Mouse (Mus musculus): ENCODE data around the gene Nckap5l.

Nckap5l gene

DNA sequence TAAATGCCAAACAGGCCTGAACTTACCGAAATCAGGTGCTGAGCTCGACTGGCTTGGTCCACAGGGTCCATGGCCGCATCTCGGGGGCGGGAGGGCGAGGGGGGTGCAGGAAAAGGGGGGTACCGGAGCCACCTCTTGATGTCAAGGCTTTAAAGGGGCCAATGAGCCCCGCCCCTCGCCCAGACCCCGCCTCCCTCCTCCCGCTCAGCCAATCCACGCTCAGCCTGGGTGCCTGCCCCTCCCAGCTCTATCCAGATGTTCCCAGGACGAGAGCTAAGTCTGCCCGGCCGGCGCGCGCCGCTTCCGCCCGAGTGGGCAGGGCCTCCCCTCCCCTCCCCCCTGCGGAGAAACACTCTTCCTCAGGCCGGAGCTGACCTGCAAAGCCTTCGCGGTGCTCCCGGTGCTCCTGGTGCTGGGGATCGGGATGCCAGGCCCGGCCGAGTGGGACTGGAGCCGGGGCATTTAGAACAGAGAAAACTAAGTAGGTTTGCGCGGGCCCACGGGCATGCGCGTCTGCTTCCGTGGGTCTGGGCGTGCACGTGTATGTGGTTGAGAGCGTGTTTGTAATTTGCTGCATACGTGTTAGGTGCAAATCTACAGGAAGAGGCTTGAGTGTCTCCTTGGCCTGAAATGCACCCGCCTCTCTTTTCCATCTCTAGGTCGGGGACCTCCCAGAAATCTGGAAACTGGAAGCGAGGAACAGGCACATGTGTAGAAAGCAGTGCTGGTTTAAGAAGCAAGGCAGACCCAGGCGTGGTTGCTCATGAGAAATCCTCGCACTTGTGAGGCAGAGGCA is at the start of gene Nckap5l:
Nckap5l (minus strand) TSS at position 143 of the 796 bp plus-strand sequence.
- in situ Hi-C loops (cut with MseI, MboI): no loop called here

DNA sequence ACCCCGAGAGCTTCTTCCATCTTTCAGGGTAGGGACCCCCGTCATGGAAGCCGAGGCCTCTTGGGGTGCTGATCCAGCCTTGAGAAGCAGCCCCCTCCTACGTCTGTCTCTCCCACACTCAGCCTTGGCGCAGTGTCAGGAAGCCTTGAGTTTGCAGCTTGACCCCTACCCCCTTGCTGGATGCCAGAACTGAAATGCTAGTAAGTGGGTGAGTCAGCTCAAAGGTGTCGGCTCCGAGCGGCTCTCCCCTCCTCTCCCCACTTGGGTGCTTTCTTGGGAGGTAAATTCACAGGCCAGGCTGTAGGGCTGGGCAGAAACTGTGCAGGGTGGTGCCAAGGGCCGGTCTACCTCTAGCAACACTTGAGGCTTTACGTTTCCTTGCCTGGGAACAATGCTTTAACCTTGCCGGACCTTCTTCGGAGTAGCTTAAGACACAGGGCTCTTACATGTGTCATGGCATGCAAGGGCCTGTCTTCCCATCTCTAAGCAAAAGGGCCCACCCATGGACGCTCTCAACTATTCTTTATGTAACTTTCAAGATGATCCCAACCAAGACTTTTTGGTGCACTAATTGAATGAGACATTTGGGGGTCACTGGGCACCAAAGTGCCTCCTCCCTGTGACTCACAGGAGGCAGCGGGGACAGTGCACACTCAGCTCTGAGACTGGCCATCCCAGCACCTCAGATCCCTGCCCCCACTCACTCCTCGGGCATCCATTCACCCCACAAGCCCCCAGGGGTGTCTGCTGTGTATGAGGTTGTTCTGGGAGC is 48.0 kb upstream of the Nckap5l start:
- in situ Hi-C loops (cut with MseI, MboI): no loop called here

DNA sequence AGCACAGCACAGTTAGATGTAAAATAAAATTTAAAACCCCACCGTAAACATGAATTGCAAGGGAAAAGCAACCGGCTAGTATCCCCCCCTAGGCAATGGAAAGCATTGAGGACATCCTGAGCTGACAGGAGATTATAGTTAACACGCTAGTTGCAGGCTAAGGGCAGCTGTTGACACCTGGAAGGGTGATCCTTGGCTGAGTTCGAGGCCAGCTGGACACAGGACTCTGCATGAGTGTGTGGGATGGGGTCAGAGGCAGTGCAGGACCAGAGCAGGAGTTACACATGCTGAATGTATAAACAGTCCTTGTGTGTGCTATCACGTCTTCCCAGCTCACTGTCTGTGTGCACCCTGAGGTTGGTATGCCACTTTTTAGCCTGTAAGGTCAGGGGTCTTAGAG is 45.7 kb upstream of the Nckap5l start:
- in situ Hi-C loops (cut with MseI, MboI): loop anchor here in 1 of 2 experiments (5.0 kb wide), 1 partner anchor 84 kb away; no protein-coding TSS in a partner anchor

DNA sequence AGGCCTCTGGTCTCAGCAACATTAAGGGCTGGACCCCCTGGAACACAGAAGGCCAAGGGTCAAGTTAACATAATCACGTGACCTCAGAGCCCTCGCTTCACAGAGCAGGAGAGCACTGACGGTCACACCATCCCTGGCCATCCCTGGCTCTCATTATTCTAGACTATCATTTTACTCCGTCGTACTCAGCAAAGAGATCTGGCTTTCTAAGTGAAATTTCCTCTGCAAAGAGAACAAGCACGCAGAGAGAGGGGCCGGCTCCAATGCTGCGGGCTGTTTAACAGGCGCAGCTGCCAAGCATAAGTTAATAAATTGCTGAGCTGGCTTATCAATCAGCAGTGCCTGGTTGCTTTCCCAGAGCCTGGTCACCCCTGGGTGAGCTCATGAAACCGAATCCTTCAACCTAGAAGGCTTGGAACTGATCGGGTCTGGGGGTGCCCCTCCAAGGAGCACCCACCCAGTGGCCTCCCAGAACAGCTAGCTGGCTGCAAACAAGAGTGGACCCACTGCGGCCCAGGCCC is 44.8 kb upstream of the Nckap5l start:
- in situ Hi-C loops (cut with MseI, MboI): loop anchor here in 1 of 2 experiments (5.0 kb wide), 1 partner anchor 85 kb away; no protein-coding TSS in a partner anchor

DNA sequence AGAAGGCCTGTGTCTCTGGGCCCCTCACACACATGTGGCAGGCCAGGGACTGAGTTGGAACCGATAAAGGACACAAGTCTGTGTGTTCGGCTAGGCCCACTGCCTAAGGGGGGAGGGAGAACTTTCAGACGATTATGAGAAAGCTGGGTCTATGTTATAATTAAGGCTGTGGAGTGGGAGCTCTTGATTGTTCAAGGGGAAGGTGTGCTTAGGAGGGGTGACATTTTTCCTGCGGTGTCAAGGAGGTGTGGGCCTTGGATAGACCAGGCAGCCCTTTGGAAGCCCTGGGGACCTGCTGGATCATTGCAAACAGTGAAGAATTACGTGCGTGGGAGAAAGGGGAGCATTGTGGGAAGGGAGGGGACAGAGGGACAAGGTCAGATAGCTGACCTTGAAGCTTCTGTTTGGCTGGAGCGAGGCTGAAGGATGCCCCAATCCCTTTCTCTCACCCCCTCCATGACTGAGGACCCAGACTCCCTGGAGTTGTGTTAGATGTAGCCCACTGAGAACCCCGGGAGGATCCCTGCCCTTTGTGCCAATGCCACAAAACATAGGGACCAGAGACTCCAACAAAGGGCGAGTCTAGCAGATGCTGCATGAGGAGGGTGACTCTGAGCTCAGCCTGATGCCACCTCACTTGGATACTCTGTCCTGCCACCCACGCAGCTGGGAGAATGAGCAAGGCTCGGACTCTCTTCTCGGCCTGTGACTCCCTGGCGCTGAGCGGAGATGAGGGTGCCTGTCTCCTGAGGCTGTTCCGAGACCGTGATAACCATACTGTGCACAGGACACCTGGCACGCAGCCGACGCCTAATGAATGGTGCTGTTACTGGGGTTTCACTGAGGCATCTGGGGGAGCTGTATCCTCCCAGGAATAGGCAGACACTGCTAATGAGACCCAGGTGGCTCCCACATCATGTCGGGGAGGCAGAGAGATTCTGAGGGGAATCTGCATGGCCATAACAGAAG is 44.0 kb upstream of the Nckap5l start:
- in situ Hi-C loops (cut with MseI, MboI): loop anchor here in 1 of 2 experiments (5.0 kb wide), 1 partner anchor 86 kb away; no protein-coding TSS in a partner anchor

DNA sequence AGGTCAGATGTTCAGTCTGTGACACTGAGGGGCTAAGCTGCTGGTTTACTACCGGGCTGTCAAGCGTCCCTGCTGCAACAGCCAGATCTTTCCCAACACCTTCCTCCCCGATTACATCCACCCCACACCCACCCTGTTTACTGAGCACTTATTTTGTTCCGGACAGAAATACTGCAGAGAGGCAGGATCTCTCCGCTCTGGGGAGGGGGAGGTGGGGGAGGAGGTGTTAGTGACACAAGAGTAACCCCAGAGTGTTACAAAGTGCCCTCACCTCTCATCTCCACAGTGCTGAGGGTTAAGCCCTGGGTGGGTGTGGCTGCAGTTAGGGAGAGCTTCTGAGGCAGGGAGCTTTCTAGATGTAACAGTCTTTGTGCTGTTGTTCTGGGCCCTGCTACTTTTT is 42.8 kb upstream of the Nckap5l start:
- in situ Hi-C loops (cut with MseI, MboI): loop anchor here in 1 of 2 experiments (5.0 kb wide), 1 partner anchor 87 kb away; no protein-coding TSS in a partner anchor

DNA sequence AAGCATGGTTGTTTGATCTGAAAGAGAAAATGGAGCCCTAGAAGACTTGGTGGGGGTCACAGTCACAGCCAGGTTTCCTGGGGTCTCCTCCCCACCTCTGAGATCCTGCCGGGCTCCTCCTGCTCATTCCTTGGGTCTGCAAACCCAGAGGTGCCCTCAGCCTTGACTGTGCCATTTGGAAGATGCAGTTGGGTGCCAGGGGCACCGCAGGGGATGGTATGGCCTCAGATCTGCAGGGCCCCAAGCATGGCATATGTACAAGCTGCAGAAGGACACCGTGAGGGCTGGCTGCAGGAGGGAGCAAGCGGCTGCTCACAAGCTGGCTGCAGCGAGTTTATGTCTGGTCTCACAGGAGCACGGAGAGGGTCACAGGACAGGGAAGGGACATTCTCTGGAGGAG is 42.2 kb upstream of the Nckap5l start:
- in situ Hi-C loops (cut with MseI, MboI): loop anchor here (5.0 to 10.0 kb wide), 3 partner anchors 88 to 185 kb away; partner anchors contain the start of gene Aqp5 (in 1 of the 2)

DNA sequence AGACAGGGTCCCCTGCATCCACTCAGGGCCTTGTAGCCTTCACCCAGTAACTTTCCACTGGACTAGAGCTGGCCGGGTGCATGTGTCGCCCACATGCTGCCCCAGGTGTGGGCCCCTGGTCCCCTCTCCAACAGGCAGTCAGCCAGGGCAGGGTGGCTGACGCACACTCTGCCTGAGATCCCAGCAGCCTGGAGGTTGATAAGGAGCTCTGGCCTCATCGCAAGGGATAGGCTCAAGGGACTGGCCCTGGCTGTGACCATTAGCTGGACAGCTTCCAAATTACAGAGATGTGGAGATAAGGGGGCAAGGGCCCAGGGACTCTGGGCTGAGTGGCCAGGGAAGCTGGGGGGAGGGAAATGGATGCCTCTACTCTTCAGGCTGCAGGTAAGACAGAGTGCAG is 41.2 kb upstream of the Nckap5l start:
- in situ Hi-C loops (cut with MseI, MboI): loop anchor here (5.0 to 10.0 kb wide), 2 partner anchors 94 to 186 kb away; partner anchors contain the start of gene Aqp5 (in 1 of the 2)

DNA sequence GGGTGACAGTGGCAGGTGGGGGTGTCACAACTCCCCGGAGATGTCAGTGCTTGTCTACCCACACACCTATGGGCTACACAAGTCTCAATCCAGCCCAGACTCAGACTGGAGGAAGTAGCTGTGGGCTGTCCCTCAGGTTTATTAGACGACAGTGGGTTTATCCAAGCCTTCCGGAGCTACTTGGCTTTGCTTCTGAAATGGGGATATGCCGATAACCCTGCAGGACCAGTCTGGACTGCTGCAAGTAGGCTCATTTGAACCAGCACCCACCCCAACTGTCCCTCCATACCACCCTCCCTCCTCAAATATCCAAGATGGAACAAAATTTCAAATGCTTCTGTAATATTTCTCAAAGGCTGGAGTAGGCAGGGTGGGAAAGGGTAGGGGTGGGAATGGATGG is 40.8 kb upstream of the Nckap5l start:
- in situ Hi-C loops (cut with MseI, MboI): loop anchor here (5.0 to 10.0 kb wide), 2 partner anchors 94 to 186 kb away; partner anchors contain the start of gene Aqp5 (in 1 of the 2)

DNA sequence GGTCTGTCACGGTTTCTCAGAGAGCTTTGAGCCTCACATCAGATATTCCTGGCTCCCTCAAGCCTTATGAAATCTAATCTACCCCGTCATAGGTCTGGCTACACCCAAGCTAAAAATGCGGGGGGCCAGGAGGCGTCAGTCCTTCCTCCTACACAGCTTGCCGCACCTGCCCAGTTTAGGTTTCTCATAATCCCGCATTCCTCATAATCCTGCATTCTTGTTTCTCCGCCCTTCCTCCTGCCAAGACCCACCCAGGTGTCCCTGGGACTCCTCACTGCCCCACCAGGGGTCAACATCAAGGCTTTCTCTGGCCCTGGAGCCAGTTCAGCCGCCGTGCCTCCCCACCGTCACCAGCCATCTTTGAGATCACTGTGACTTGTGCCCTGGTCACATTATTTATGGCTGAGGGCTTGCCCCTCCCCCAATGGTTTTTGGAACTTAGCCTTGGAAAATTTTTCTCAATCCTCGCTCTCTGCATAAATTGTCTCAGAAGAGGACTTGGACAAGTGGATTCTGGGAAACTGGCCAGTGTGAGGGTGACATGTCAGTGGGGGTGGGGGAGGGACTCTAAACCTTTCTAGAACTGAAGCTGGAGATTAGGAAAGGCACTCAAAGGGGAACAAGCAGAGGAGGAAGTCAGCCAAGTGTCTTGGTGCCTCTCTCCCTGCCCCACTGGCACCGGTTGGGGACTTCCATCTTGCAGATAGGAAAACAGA is 40.1 kb upstream of the Nckap5l start:
- in situ Hi-C loops (cut with MseI, MboI): loop anchor here (5.0 to 10.0 kb wide), 2 partner anchors 95 to 187 kb away; partner anchors contain the start of gene Aqp5 (in 1 of the 2)

DNA sequence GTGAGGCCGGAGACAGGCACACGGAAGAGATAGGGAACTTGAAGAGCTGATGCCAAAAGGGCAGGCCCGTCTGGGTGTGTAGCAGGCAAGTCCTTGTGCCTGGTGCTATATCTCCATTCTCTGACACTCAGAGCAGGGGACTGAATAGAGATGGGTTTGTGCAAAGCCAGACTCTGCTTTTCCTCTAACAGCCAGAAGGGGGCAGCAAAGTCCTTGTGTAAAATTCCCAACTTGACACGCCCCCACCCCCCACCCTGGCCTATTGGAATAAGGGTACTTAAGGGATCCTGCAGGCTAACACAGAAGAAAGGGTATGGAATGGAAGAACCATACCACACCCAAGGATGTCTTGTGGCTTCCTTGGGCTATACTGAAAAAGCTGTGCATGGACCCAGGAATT is 39.5 kb upstream of the Nckap5l start:
- in situ Hi-C loops (cut with MseI, MboI): loop anchor here (5.0 to 10.0 kb wide), 2 partner anchors 95 to 188 kb away; partner anchors contain the start of gene Aqp5 (in 1 of the 2)

DNA sequence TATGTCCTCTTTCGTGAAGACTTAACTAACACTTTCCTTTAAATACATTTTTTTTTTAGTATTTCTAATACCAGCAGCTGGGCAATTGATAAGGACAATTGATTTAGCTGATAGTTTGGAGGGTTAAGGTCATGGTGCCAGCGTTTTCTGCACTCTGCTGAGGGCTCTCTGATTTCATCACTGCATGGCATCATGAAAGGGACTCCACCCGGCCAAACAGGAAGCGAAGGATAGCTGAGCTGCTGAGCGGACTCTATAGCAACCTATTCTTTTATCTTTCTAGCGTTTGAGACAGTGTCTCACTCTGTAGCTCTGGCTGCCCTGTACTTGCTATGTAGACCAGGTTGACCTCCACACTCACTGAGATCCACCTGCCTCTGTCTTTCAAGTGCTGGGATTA is 27.2 kb upstream of the Nckap5l start:
- in situ Hi-C loops (cut with MseI, MboI): no loop called here

DNA sequence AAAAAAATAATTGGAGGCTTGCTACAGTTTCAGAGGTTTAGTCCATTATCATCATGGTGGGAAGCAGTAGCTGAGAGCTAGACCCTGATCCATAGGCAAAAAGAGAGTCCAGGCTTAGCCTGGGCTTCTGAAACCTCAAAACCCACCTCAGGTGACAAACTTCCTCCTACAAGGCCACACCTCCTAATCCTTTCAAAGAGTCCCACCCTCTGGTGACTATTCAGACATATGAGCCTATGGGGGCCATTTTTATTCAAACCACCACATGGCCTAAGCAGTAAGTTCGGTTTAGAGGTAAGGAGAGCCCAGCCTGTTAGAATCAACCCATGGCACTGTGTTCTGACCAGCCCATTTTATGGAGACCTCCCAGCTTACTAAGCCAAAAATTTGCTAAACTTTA is 18.3 kb upstream of the Nckap5l start:
- in situ Hi-C loops (cut with MseI, MboI): no loop called here

DNA sequence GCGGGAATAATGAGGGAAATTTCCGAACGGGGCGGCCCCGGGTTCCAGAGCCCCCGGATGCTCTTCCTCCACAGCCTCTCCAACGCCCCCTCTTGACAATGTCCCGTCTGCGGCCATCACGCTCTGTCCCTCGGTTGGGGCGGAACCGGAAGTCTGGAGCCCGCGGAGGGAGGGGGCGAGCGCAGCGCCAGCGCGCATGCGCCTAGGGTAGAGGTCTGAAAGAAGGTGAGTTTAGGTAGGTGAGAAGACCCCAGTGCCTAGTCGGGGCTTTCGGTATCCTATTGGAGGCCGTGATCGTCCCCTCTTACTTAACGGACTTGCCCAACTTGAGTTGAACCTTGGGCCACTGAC is 17.0 kb upstream of the Nckap5l start, which contains the start of gene Bcdin3d:
Bcdin3d (minus strand) TSS at position 155 of the 351 bp plus-strand sequence.
- in situ Hi-C loops (cut with MseI, MboI): loop anchor here in 1 of 2 experiments (5.0 kb wide), 1 partner anchor 57 kb away; no protein-coding TSS in a partner anchor

DNA sequence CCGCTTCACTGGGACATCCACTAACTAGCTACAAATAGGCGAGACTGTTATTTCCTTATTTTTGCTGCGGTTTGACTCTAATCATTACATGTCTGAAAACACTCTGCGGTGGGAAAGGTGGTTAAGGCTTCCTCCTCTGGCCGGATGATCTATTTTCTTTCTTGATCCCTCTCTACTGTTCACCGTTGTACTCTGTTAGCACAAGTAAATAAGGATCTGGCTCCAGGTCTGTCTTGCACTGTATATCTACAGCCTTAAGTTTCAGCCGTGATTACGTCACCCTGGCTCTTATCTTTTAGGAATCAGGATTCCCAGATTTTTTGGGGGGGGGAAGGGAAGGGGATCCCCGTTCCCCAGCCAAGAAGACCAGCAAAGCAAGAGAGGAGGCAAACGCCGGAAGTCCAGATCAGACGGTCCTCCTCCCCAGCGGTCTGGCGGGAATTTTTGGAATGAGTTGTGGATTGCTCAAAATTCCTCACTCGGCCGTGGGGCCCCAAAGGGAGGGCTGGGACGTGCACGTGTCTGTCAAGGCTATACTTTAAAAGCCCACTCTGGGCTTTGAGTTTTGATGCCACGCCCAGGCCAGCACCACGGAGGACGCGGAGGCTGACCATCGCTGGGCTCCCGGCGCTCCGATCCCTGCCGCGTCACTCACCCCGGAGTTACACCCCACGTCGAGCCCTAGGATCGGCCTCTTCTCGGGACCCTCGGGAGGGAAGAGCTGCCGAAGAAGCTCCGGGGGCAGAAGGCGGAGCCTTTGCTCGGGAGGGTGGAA is 16.4 kb upstream of the Nckap5l start:
- in situ Hi-C loops (cut with MseI, MboI): loop anchor here in 1 of 2 experiments (5.0 kb wide), 1 partner anchor 57 kb away; no protein-coding TSS in a partner anchor

DNA sequence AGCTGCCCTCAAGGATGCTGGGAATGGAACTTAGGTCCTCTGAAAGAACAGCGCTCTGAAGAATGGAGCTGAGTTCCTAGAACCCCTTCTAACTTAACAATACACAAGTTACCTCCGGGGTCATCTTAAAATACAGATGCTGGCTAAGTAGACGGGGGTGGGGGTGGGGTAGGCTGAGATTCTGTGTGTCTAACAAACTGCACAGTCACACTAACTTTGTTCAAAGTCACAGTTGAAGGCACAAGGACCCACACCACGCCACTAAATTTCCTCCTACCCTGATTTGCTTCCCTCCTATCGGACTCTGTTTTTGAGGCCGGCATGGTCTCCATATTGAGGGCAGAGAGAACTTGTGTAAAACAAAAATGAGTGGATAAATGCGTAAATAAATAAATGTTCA is 15.4 kb upstream of the Nckap5l start:
- in situ Hi-C loops (cut with MseI, MboI): loop anchor here in 1 of 2 experiments (5.0 kb wide), 1 partner anchor 56 kb away; no protein-coding TSS in a partner anchor

DNA sequence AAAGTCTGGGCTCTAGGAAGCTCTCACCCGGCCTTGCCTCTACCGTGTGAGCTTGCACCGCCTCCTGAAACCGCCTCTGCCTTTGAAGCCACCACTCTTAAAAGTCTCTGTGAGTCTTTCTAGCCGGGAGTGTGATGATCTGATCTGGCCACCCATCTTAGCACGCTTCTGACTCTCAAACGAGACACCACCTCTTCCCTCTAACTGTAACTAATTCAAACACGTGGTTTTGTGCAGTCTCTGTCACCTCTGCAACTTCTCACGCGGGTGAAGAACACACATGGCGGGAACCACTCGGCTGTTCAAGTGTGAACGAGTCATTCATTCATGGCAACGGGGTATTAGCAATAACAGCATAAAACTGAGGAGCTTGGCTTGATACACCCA is 14.1 kb upstream of the Nckap5l start:
- in situ Hi-C loops (cut with MseI, MboI): loop anchor here in 1 of 2 experiments (5.0 kb wide), 1 partner anchor 54 kb away; no protein-coding TSS in a partner anchor

DNA sequence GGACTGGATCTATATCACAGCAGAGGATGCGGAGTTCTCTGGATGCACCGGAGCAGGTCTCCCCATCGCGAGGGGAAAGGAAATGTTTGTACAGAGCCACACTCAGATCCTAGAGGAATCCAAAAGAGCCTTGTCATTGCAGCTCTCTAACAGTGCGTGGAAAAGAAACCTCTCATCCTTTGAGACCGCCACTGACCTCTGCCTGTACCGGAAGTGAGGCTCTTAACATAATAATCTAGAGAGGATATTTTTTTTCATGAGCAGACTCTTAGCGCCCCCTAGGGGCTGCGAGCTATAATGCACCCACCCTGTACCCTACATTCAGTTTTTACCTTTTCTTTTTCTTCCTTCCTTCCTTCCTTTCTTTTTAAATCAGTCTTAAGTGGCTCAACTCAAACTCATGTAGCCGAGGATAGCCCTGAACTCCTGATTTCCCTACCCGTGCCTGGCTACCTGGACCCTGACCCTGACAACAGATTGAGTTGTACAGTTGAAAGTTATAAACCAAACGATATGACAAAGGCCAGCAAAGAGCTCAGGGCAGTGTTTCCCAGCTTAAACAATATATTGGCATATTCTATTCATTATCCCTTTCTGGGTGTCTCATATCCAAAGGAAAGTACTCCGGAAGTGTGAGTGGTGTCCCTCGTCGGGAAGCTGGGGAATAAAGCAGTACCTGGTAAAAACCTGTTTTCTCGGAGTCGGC is 13.6 kb upstream of the Nckap5l start:
- in situ Hi-C loops (cut with MseI, MboI): loop anchor here in 1 of 2 experiments (5.0 kb wide), 1 partner anchor 54 kb away; no protein-coding TSS in a partner anchor

Data from mouse trophoblast stem cell (cell line).